ENCODE assay signal across 27 mouse cellular contexts in the genomic region with DNA sequence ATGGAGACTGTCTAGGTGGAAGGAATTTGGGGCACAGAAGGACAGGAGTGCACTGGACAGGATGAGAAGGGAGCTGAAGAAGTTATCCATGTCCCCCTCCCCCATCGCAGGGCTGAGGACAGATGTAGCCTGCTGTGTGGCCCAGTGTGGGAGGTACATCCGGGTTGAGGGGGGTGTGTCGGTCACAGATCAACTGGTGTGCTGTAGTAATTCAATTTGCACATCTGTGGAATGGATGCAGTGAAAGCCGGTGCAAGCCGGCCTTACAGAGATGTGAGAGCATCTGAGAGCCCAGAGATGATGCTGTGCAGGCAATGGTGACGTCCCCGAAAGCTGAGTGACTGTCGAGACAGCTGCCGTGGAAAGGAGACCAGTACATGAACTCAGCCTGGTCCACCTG. TPM values are rescaled to one million over a fixed set of nuclear protein-coding genes. Genes with fewer than 3 reads are reported as not detected.
"Had no signal": no experiment of that assay in that cellular context is flagged by ENCODE, and none has a peak within 500 bp of the region (broad histone marks: within the 10 kb centered on the region; RNA-seq: fewer than 3 reads in every experiment).

No protein-coding gene starts in this region.

- H3K9ac ChIP-seq: heart, embryonic 12.5 days; hindbrain, embryonic 15.5 days; kidney, embryonic 15.5 days; limb, embryonic 13.5 days; limb, embryonic 15.5 days; liver, embryonic 12.5 days; liver, embryonic 14.5 days had no signal

- H3K4me3 ChIP-seq: gastrocnemius, adult 2 months; heart, embryonic 10.5 days; heart, embryonic 12.5 days; hindbrain, embryonic 13.5 days; hindbrain, embryonic 15.5 days; kidney, embryonic 15.5 days; limb, embryonic 13.5 days; limb, embryonic 15.5 days; liver, embryonic 12.5 days had no signal

- H3K36me3 ChIP-seq: heart, embryonic 10.5 days; heart, embryonic 12.5 days; hindbrain, embryonic 13.5 days; hindbrain, embryonic 15.5 days; kidney, embryonic 15.5 days; limb, embryonic 13.5 days; limb, embryonic 15.5 days; liver, embryonic 12.5 days had no signal

- ATAC-seq: hindbrain, postnatal 0 days; intestine, embryonic 16.5 days; liver, embryonic 12.5 days had no signal

- H3K4me2 ChIP-seq: heart, embryonic 12.5 days; hindbrain, embryonic 13.5 days; hindbrain, embryonic 15.5 days; kidney, embryonic 15.5 days; limb, embryonic 13.5 days; limb, embryonic 15.5 days; liver, embryonic 12.5 days had no signal

- H3K9me3 ChIP-seq: heart, embryonic 10.5 days; heart, embryonic 12.5 days; hindbrain, embryonic 13.5 days; hindbrain, embryonic 15.5 days; kidney, embryonic 15.5 days; limb, embryonic 13.5 days; limb, embryonic 15.5 days; liver, embryonic 12.5 days had no signal

- DNase-seq: gastrocnemius, adult 2 months; gastrocnemius, postnatal 10 days; gastrocnemius, postnatal 25 days; heart, adult 18-20 months; heart, postnatal 14 days; heart, postnatal 36 days; kidney, adult 11 months; kidney, adult 2 months; kidney, adult 9 months; kidney, postnatal 14 days; kidney, postnatal 36 days; layer of hippocampus, adult 9-11 months; layer of hippocampus, postnatal 36 days; left cerebral cortex, postnatal 4 days had no signal

- H3K4me1 ChIP-seq: heart, embryonic 10.5 days; kidney, embryonic 15.5 days; limb, embryonic 13.5 days; limb, embryonic 15.5 days; liver, embryonic 12.5 days had no signal

- H3K27ac ChIP-seq: gastrocnemius, adult 2 months; heart, embryonic 10.5 days; kidney, embryonic 15.5 days; kidney, postnatal 0 days; limb, embryonic 13.5 days; limb, embryonic 15.5 days; liver, embryonic 12.5 days; liver, embryonic 14.5 days had no signal

RNA-seq across cellular contexts. Expression of a gene that starts 20.3 kb away (rescaled TPM):
- total RNA-seq: granulocyte monocyte progenitor cell, adult 5-6 weeks had no signal
